ENCODE assay signal across 8 mouse cellular contexts in genomic region chr9:101034448-101035098, GRCm38 (mm10). TPM values are rescaled to one million over a fixed set of nuclear protein-coding genes. Genes with fewer than 3 reads are reported as not detected.
DNase-seq lines count a peak whose midpoint lies in the region; ATAC-seq lines count a peak whose summit lies in the region.

TSS of gene Pccb (minus strand) at chr9:101034898.

- peak within 1 kb of the TSS; percentile 66 for H3K4me2 ChIP-seq in hindbrain, embryonic 13.5 days

- peak within 1 kb of the TSS; percentile 96 for H3K27ac ChIP-seq in hindbrain, embryonic 13.5 days

- WGBS in hindbrain, embryonic 13.5 days, result under 1% methylated on average over 61 of the region's 61 CpGs

- no peaks in the 10 kb centered on the region for H3K9me3 ChIP-seq in hindbrain, embryonic 13.5 days

- no peaks in the 10 kb centered on the region for H3K27me3 ChIP-seq in hindbrain, embryonic 13.5 days

- no peaks in the 10 kb centered on the region for H3K36me3 ChIP-seq in hindbrain, embryonic 13.5 days

- peak; percentile 98 for DNase-seq in NIH3T3 (ENCODE audit: low read depth)
- DNase-seq in cerebellum, postnatal 10 days, result peak; percentile 98
- peak; percentile 92 to 93 for DNase-seq in frontal cortex, postnatal 14 days (ENCODE audit: low spot score in 2 of 2)
- peak; percentile 90 to 97 for DNase-seq in layer of hippocampus, postnatal 25 days (ENCODE audit: extremely low spot score in 1 of 2, low spot score in 1 of 2)
- peak; percentile 97 for DNase-seq in lung, postnatal 25 days (ENCODE audit: low spot score)
- peak; percentile 99 for DNase-seq in retina, embryonic 14.5 days (ENCODE audit: low spot score)
- DNase-seq in thymus, postnatal 4 days, result peak; percentile 98

- H3K4me3 ChIP-seq in hindbrain, embryonic 13.5 days, result peak within 1 kb of the TSS; percentile 50

- peaks cover 14% of the 10 kb centered on the region for H3K4me1 ChIP-seq in hindbrain, embryonic 13.5 days (replicated peaks)

- H3K9ac ChIP-seq in hindbrain, embryonic 13.5 days, result peak within 1 kb of the TSS; percentile 73

- ATAC-seq in hindbrain, embryonic 13.5 days (ENCODE audit: low FRiP score), result peak; percentile 100

RNA-seq across cellular contexts. Expression of gene Pccb, which starts in this region (rescaled TPM):
- polyA plus RNA-seq in hindbrain, embryonic 13.5 days (2015; fragmentation: Nextera tagmentation; extraction: Ambion mirVana), result 22.1 and 25.3 TPM in 2 replicates
- total RNA-seq in layer of hippocampus, postnatal 25 days (2021), result 10 to 100 TPM; 44.7 to 45.6 TPM

Comparison
In these comparisons a context has a peak if more than half of its experiments do, and no peak if none do; other contexts are left out.
1. Peak in every context shown above with its lines: DNase-seq, ATAC-seq, H3K4me3 ChIP-seq and H3K27ac ChIP-seq.